21 mouse cellular contexts compared by ENCODE assay signal in the genomic region with DNA sequence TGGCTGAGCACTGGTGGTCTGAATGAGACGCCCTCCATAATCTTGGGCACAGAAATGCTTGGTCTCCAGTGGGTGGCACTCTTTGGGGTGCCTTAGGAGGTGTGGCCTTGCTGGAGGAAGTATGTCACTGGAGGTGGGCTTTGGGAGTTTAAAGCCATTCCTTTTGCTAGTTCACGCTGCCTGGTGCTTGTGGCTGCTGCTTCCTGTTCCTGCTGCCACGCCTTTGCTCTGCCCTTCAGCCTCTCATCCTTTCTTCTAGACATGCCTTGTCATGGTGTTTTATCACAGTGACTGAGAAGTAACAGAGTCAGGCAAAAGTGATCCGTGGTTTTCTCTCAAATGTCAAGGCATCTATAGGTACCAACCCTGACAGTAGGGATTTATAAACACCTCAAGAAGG. TPM values are rescaled to one million over a fixed set of nuclear protein-coding genes. Genes with fewer than 3 reads are reported as not detected.
DNase-seq lines count a peak whose midpoint lies in the region; ATAC-seq lines count a peak whose summit lies in the region.
"Had no signal": no experiment of that assay in that cellular context is flagged by ENCODE, and none has a peak within 500 bp of the region (broad histone marks: within the 10 kb centered on the region; RNA-seq: fewer than 3 reads in every experiment).

No protein-coding gene starts in this region.

- no peak overlapping the region for H3K4me3 ChIP-seq in intestine, embryonic 16.5 days (ENCODE audit: low read length)
- H3K4me3 ChIP-seq in intestine, embryonic 15.5 days (replicated peaks): no peak overlapping the region
- H3K4me3 ChIP-seq: forebrain, embryonic 10.5 days; heart, embryonic 15.5 days; hindbrain, embryonic 12.5 days; left cerebral cortex, adult 2 months; limb, embryonic 12.5 days; neural tube, embryonic 13.5 days; stomach, embryonic 15.5 days had no signal

- peak; percentile 53 for DNase-seq in ZHBTc4 (ENCODE audit: low read depth, low spot score)
- DNase-seq in thymus, postnatal 25 days: peak; percentile 27
- DNase-seq in kidney, postnatal 36 days: no peak
- no peak for DNase-seq in layer of hippocampus, adult 11-12 months (ENCODE audit: low spot score)
- DNase-seq: adrenal gland, adult 2 months; cerebellum, adult 11-12 months; kidney, adult 9 months; lung, adult 18-20 months; lung, postnatal 4 days had no signal

- H3K27ac ChIP-seq in intestine, embryonic 16.5 days (ENCODE audit: low read length): no peak overlapping the region
- H3K27ac ChIP-seq in intestine, embryonic 15.5 days: no peak overlapping the region
- H3K27ac ChIP-seq: forebrain, embryonic 10.5 days; heart, embryonic 15.5 days; hindbrain, embryonic 12.5 days; left cerebral cortex, adult 2 months; limb, embryonic 12.5 days; neural tube, embryonic 13.5 days; stomach, embryonic 15.5 days had no signal

- no peaks in the 10 kb centered on the region for H3K9me3 ChIP-seq in intestine, embryonic 16.5 days (ENCODE audit: control insufficient read depth, low read length)
- no peaks in the 10 kb centered on the region for H3K9me3 ChIP-seq in intestine, embryonic 15.5 days
- H3K9me3 ChIP-seq: forebrain, embryonic 10.5 days; heart, embryonic 15.5 days; hindbrain, embryonic 12.5 days; limb, embryonic 12.5 days; neural tube, embryonic 13.5 days; stomach, embryonic 15.5 days had no signal

- H3K36me3 ChIP-seq in intestine, embryonic 16.5 days (ENCODE audit: control insufficient read depth, insufficient read depth, low read length): 0 out of 2 replicates have a peak, but pooled peaks cover 5% of the 10 kb centered on the region
- peaks cover 4% of the 10 kb centered on the region; the same call in 1 of the 2 replicates for H3K36me3 ChIP-seq in intestine, embryonic 15.5 days

- no peaks in the 10 kb centered on the region for H3K27me3 ChIP-seq in intestine, embryonic 16.5 days (replicated peaks; ENCODE audit: control insufficient read depth, insufficient read depth, low read length)
- H3K27me3 ChIP-seq in intestine, embryonic 15.5 days (replicated peaks): no peaks in the 10 kb centered on the region
- H3K27me3 ChIP-seq: heart, embryonic 15.5 days; hindbrain, embryonic 12.5 days; limb, embryonic 12.5 days; neural tube, embryonic 13.5 days; Patski; stomach, embryonic 15.5 days had no signal

- H3K4me1 ChIP-seq in intestine, embryonic 16.5 days (ENCODE audit: control insufficient read depth, insufficient read depth, low read length): 0 out of 2 replicates have a peak, but pooled peaks cover 2% of the 10 kb centered on the region
- 0 out of 2 replicates have a peak, but pooled peaks cover 5% of the 10 kb centered on the region for H3K4me1 ChIP-seq in intestine, embryonic 15.5 days (replicated peaks)
- H3K4me1 ChIP-seq: forebrain, embryonic 10.5 days; heart, embryonic 15.5 days; hindbrain, embryonic 12.5 days; limb, embryonic 12.5 days; stomach, embryonic 15.5 days had no signal

- no peak overlapping the region for H3K9ac ChIP-seq in intestine, embryonic 16.5 days (ENCODE audit: low read depth, low read length)
- H3K9ac ChIP-seq in intestine, embryonic 15.5 days: no peak overlapping the region
- H3K9ac ChIP-seq: heart, embryonic 15.5 days; hindbrain, embryonic 12.5 days; limb, embryonic 12.5 days; neural tube, embryonic 13.5 days; stomach, embryonic 15.5 days had no signal

- WGBS in intestine, embryonic 16.5 days: 86% methylated on average over 4 of the region's 4 CpGs
- WGBS in intestine, embryonic 15.5 days: 84% methylated on average over 4 of the region's 4 CpGs

- no peak overlapping the region for H3K4me2 ChIP-seq in intestine, embryonic 16.5 days (ENCODE audit: low read depth, low read length)
- H3K4me2 ChIP-seq in intestine, embryonic 15.5 days (replicated peaks): no peak overlapping the region
- H3K4me2 ChIP-seq: heart, embryonic 15.5 days; hindbrain, embryonic 12.5 days; limb, embryonic 12.5 days; neural tube, embryonic 13.5 days; stomach, embryonic 15.5 days had no signal

- peak; percentile 57 for ATAC-seq in intestine, embryonic 16.5 days
- ATAC-seq in intestine, embryonic 15.5 days: no peak
- peak; percentile 94 for ATAC-seq in megakaryocyte progenitor cell, adult 5-6 weeks (replicated peaks; ENCODE audit: poor library complexity)
- no peak for ATAC-seq in frontal cortex, adult (ENCODE audit: low TSS enrichment)
- ATAC-seq: Patski had no signal

RNA-seq across cellular contexts. Expression of a gene that starts 37.2 kb away (rescaled TPM):
- 10.2 and 10.3 TPM in 2 replicates for polyA plus RNA-seq in intestine, embryonic 16.5 days (2015; fragmentation: Nextera tagmentation; extraction: Ambion mirVana)
- polyA plus RNA-seq in intestine, embryonic 15.5 days (2015; fragmentation: Nextera tagmentation; extraction: Ambion mirVana): 11.9 and 12.5 TPM in 2 replicates
- total RNA-seq in megakaryocyte progenitor cell, adult 5-6 weeks (2015): 11.5 and 16.6 TPM in 2 replicates
- 8.7 and 8.9 TPM in 2 replicates for total RNA-seq in megakaryocyte progenitor cell, adult 5-6 weeks (2017)

RNA-seq across cellular contexts. Expression of a gene that starts 37.5 kb away (rescaled TPM):
- polyA plus RNA-seq in intestine, embryonic 16.5 days (2015; fragmentation: Nextera tagmentation; extraction: Ambion mirVana): 10.7 and 11.1 TPM in 2 replicates
- polyA plus RNA-seq in intestine, embryonic 15.5 days (2015; fragmentation: Nextera tagmentation; extraction: Ambion mirVana): 12.0 and 12.6 TPM in 2 replicates
- total RNA-seq in megakaryocyte progenitor cell, adult 5-6 weeks (2015): 8.0 and 14.0 TPM in 2 replicates
- total RNA-seq in megakaryocyte progenitor cell, adult 5-6 weeks (2017): 4.2 and 15.9 TPM in 2 replicates

Comparison
In these comparisons a context has a peak if more than half of its experiments do, and no peak if none do; other contexts are left out.
1. ATAC-seq: peak in intestine, embryonic 16.5 days (single experiment) and megakaryocyte progenitor cell, adult 5-6 weeks (single experiment); none in intestine, embryonic 15.5 days (single experiment) and frontal cortex, adult (single experiment).
2. DNase-seq: peak in ZHBTc4 (single experiment) and thymus, postnatal 25 days (single experiment); none in kidney, postnatal 36 days (0 of 2) and layer of hippocampus, adult 11-12 months (single experiment).